Mouse (Mus musculus) neural tube, embryonic 15.5 days (tissue): Measurements from ENCODE around the gene Polr2i. TPM values are rescaled to one million over a fixed set of nuclear protein-coding genes. Genes with fewer than 3 reads are reported as not detected.
A peak's percentile ranks its signal among the peaks of the same experiment; 100 is the strongest.

Source experiments
- ATAC-seq: fragments of 200-750 bp; cut with Nextera tagmentation; 2 replicates; pipeline ENCODE4 v1.8.0; 2017; ENCODE audit warnings: mild to moderate bottlenecking, moderate TSS enrichment, moderate library complexity; ENCODE audit not compliant: low FRiP score
- H3K27ac ChIP-seq: fragments of 300-500 bp; sonication (generic); replicated peaks from 2 replicates; pipeline ENCODE4 v1.5.1; 2015; ENCODE audit warnings: mild to moderate bottlenecking, inconsistent platforms
- H3K27me3 ChIP-seq: fragments of 300-500 bp; sonication (generic); replicated peaks from 2 replicates; pipeline ENCODE4 v1.6.1; 2015; ENCODE audit warnings: inconsistent platforms
- H3K36me3 ChIP-seq: fragments of 300-500 bp; sonication (generic); 2 replicates; pipeline ENCODE4 v1.6.1; 2015; ENCODE audit warnings: inconsistent platforms
- H3K4me1 ChIP-seq: fragments of 300-500 bp; sonication (generic); 2 replicates; pipeline ENCODE4 v1.6.1; 2015; ENCODE audit warnings: inconsistent platforms
- H3K4me2 ChIP-seq: fragments of 300-500 bp; sonication (generic); 2 replicates; pipeline ENCODE4 v1.6.1; 2015; ENCODE audit warnings: inconsistent platforms, mild to moderate bottlenecking, moderate library complexity
- H3K4me3 ChIP-seq: fragments of 300-500 bp; sonication (generic); replicated peaks from 2 replicates; pipeline ENCODE4 v1.5.1; 2015; ENCODE audit warnings: mild to moderate bottlenecking, inconsistent platforms
- H3K9ac ChIP-seq: fragments of 300-500 bp; sonication (generic); replicated peaks from 2 replicates; pipeline ENCODE4 v1.6.1; 2015; ENCODE audit warnings: mild to moderate bottlenecking, inconsistent platforms
- H3K9me3 ChIP-seq: fragments of 300-500 bp; sonication (generic); replicated peaks from 2 replicates; pipeline ENCODE4 v1.6.1; 2016; ENCODE audit warnings: inconsistent platforms
- WGBS: fragments of 180-500 bp; shearing (Covaris S2); methylation state at CpG from one replicate; pipeline ENCODE4 v1.1.7; 2015; ENCODE audit warnings: mixed read lengths; 5-methylcytosine and 5-hydroxymethylcytosine counted together
- polyA plus RNA-seq: library from polyadenylated mRNA; unstranded; fragments of >200 nt; fragmentation: Nextera tagmentation; extraction: Ambion mirVana; gene quantifications from 2 replicates; pipeline ENCODE4 v1.2.1, GENCODE M21; 2015

Gene Polr2i
- polyA plus RNA-seq, 1 experiment from 2014 or later = 194 TPM

- no peak overlapping the region for H3K9ac ChIP-seq
- H3K27me3 ChIP-seq = no peaks in the 10 kb centered on the region
- H3K9me3 ChIP-seq = no peaks in the 10 kb centered on the region
- H3K36me3 ChIP-seq = no peaks in the 10 kb centered on the region
- ATAC-seq = no peak
- no peak overlapping the region for H3K4me2 ChIP-seq
- H3K27ac ChIP-seq = no peak overlapping the region
- H3K4me3 ChIP-seq = no peak overlapping the region
- H3K4me1 ChIP-seq = no peaks in the 10 kb centered on the region
- 19% methylated on average over 4 of the region's 4 CpGs for WGBS
Measured at GRCm38 (mm10) chr7:30211025-30211424, 20.7 kb upstream of the Polr2i start.

GRCm38 (mm10) chr7:30213881-30214280 is 17.9 kb upstream of the Polr2i start:
- Histone ChIP-seq H3K4me1 (peaks cover 7% of the 10 kb centered on the region), H3K4me2 (no peak overlapping the region), H3K36me3 (no peaks in the 10 kb centered on the region), H3K27ac (no peak overlapping the region), H3K4me3 (no peak overlapping the region), H3K9me3 (no peaks in the 10 kb centered on the region), H3K27me3 (no peaks in the 10 kb centered on the region), H3K9ac (no peak overlapping the region)
- ATAC-seq = no peak
- WGBS = 90% methylated on average over 3 of the region's 3 CpGs

DNA sequence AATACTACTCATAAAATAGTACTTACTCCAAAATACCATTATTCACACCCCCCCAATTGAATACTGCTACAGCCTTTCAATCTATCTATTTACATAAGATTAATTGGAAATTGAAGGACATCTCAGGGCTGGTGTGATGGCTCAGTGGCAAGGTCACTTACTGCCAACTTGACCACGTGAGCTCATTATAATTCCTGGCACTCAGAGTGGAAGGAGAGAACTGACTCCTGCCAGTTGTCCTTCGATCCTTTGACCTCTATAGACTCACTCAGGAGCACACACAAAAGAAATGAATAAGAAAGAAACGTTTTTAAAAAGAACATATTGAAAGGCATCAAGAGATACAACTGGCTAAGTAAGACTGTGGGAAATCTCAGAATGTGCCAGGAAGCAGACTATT is 15.9 kb upstream of the Polr2i start:
- no peak overlapping the region for H3K9ac ChIP-seq
- H3K4me2 ChIP-seq = no peak overlapping the region
- no peak overlapping the region for H3K27ac ChIP-seq
- H3K36me3 ChIP-seq = no peaks in the 10 kb centered on the region
- peaks cover 20% of the 10 kb centered on the region for H3K4me1 ChIP-seq
- no peaks in the 10 kb centered on the region for H3K27me3 ChIP-seq
- no peak overlapping the region for H3K4me3 ChIP-seq
- 89% methylated on average over 3 of the region's 3 CpGs for WGBS
- no peaks in the 10 kb centered on the region for H3K9me3 ChIP-seq
- ATAC-seq = no peak

DNA sequence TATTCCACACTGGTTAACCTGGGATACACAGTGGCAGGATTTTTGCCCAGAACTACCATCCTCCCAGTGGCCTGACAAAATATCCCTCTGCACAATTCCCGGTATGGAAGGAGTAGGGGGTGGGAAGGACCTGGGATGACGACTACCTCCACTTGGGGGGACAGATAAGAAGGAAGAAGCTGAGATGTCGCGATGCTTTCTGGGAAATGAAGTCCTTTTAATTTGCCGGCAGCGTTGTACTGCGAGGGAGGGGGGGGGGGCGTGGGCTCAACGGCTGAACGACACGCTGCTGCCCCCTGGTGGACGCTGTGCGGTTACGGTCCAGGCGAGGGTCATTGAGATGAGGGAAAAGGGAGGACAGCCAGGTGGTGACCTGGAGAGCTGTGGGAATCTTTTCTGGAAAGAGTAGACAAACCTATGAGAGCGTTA is 15.0 kb upstream of the Polr2i start:
- H3K9me3 ChIP-seq = no peaks in the 10 kb centered on the region
- no peaks in the 10 kb centered on the region for H3K36me3 ChIP-seq
- WGBS = 2% methylated on average over 15 of the region's 16 CpGs
- peaks cover 20% of the 10 kb centered on the region for H3K4me1 ChIP-seq
- peak; percentile 78 for ATAC-seq
- H3K4me3 ChIP-seq = peak overlapping the region; percentile 22; the same call in 1 of the 2 replicates
- H3K9ac ChIP-seq = peak overlapping the region; percentile 21; the same call in 1 of the 2 replicates
- peak overlapping the region; percentile 53 for H3K4me2 ChIP-seq
- H3K27ac ChIP-seq = peak overlapping the region; percentile 75
- no peaks in the 10 kb centered on the region for H3K27me3 ChIP-seq

DNA sequence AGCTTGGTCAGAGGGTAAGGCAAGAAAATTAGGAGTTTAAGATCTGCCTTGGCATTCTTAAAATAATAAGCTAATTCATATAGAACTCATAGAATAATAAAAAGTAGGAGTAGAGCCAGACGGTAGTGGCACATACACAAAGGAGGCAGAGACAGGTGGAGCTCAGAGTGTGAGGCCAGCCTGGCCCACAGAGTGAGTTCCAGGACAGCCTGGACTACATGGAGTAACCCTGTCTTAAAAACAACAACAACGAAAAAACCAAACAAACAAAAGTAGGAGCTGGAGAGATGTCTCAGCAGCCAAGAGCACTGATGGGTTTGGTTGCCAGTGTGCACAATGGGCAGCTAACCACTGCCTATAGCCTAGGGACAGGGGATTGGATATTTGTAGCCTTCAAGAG is 14.5 kb upstream of the Polr2i start:
- Histone ChIP-seq H3K9ac (no peak overlapping the region), H3K4me2 (peak overlapping the region; percentile 53; the same call in 1 of the 2 replicates), H3K4me3 (no peak overlapping the region), H3K27me3 (no peaks in the 10 kb centered on the region), H3K4me1 (peaks cover 20% of the 10 kb centered on the region), H3K27ac (no peak overlapping the region), H3K36me3 (no peaks in the 10 kb centered on the region), H3K9me3 (no peaks in the 10 kb centered on the region)
- WGBS = 82% methylated on average over 2 of the region's 2 CpGs
- 0 out of 2 replicates have a peak, but pooled peaks have one; percentile 34 for ATAC-seq

- no peaks in the 10 kb centered on the region for H3K27me3 ChIP-seq
- 4% methylated on average over 16 of the region's 16 CpGs for WGBS
- H3K4me2 ChIP-seq = peak overlapping the region; percentile 85
- peak overlapping the region; percentile 44 for H3K4me3 ChIP-seq
- peak; percentile 60 for ATAC-seq
- H3K9ac ChIP-seq = peak overlapping the region; percentile 57
- peak overlapping the region; percentile 76 for H3K27ac ChIP-seq
- peaks cover 20% of the 10 kb centered on the region for H3K4me1 ChIP-seq
- H3K36me3 ChIP-seq = peaks cover 13% of the 10 kb centered on the region
- H3K9me3 ChIP-seq = no peaks in the 10 kb centered on the region
Measured at GRCm38 (mm10) chr7:30219293-30220007, 12.3 kb upstream of the Polr2i start.

GRCm38 (mm10) chr7:30220008-30220356 is 11.8 kb upstream of the Polr2i start:
- peak overlapping the region; percentile 57 for H3K9ac ChIP-seq
- H3K4me1 ChIP-seq = peaks cover 20% of the 10 kb centered on the region
- no peak overlapping the region for H3K27ac ChIP-seq
- no peak for ATAC-seq
- no peaks in the 10 kb centered on the region for H3K9me3 ChIP-seq
- WGBS = 18% methylated on average over 11 of the region's 11 CpGs
- no peaks in the 10 kb centered on the region for H3K27me3 ChIP-seq
- peak overlapping the region; percentile 85 for H3K4me2 ChIP-seq
- peak overlapping the region; percentile 44 for H3K4me3 ChIP-seq
- H3K36me3 ChIP-seq = peaks cover 14% of the 10 kb centered on the region

DNA sequence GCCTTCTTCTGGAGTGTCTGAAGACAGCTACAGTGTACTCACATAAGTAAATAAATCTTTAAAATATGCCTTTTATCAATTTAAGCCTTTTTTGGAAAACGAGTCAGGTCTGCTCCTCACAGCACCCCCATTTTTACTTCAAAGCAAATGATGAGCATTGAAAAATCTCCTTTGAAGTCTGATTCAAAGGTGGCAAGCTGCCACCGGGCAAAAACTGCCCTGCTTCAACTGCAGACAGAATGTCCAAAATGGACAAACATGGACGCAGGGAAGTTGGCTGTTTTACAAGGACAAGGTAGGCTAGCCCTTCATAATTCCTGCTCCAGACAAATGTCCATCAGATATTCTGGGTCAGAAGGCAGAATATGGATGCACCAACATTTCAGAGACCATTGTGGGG is 10.3 kb upstream of the Polr2i start:
- Histone ChIP-seq H3K4me3 (no peak overlapping the region), H3K27ac (no peak overlapping the region), H3K4me1 (peaks cover 18% of the 10 kb centered on the region), H3K36me3 (peaks cover 25% of the 10 kb centered on the region), H3K9me3 (no peaks in the 10 kb centered on the region), H3K27me3 (no peaks in the 10 kb centered on the region), H3K4me2 (no peak overlapping the region), H3K9ac (no peak overlapping the region)
- ATAC-seq = no peak
- 90% methylated on average over 3 of the region's 3 CpGs for WGBS

DNA sequence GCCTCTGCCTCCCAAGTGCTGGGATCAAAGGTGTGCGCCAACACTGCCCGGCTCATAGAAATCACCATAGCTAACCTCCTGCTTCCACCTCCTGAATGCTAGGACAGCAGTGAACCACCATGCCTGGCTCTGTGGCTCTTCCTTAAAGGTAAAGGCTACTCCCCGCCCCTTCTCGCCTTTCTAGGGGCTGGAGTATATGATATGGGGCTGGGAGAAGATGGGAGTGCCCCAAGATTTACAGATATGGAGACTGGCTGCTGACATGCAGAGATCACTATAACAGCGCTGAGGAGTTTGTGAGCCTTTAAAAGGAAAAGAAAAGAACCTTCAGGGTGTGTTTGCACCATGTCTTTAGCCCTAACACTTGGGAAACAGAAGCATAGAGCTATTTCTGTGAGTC is 9.5 kb upstream of the Polr2i start:
- H3K4me1 ChIP-seq = peaks cover 13% of the 10 kb centered on the region
- H3K9ac ChIP-seq = no peak overlapping the region
- no peak overlapping the region for H3K4me2 ChIP-seq
- 97% methylated on average over 5 of the region's 5 CpGs for WGBS
- ATAC-seq = no peak
- no peaks in the 10 kb centered on the region for H3K9me3 ChIP-seq
- H3K27ac ChIP-seq = no peak overlapping the region
- H3K27me3 ChIP-seq = no peaks in the 10 kb centered on the region
- H3K36me3 ChIP-seq = peaks cover 33% of the 10 kb centered on the region
- H3K4me3 ChIP-seq = no peak overlapping the region

DNA sequence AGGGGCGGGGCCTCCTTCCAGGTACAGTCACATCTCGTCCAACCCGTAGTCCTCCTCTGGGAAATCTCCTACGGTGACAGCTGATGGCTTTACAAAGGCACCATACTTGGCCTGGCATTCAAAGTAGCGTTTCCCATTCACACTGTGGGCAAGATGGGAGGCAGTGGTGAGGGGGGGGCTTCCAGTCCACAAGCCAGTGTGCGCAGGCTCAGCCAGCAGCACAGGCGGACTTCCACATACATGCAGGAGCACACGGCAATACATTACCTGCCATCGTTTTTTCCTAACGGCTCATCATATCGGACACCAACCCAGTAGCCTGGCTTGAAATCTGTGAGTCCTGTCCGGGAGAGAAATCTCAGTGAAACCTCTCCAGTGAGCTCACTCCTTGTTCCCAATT is 7.5 kb upstream of the Polr2i start:
- Histone ChIP-seq H3K4me3 (no peak overlapping the region), H3K27ac (no peak overlapping the region), H3K27me3 (no peaks in the 10 kb centered on the region), H3K4me2 (no peak overlapping the region), H3K4me1 (peaks cover 9% of the 10 kb centered on the region), H3K36me3 (peaks cover 43% of the 10 kb centered on the region), H3K9me3 (no peaks in the 10 kb centered on the region), H3K9ac (no peak overlapping the region)
- 93% methylated on average over 12 of the region's 12 CpGs for WGBS
- ATAC-seq = no peak

GRCm38 (mm10) chr7:30231328-30231668 is 450 bp upstream of the Polr2i start:
- Histone ChIP-seq H3K27ac (peak overlapping the region; percentile 98), H3K36me3 (peaks cover 41% of the 10 kb centered on the region), H3K4me3 (peak overlapping the region; percentile 80), H3K9me3 (no peaks in the 10 kb centered on the region), H3K9ac (peak overlapping the region; percentile 63), H3K4me2 (peak overlapping the region; percentile 84), H3K27me3 (no peaks in the 10 kb centered on the region), H3K4me1 (peaks cover 28% of the 10 kb centered on the region)
- peak; percentile 48 for ATAC-seq
- 0% methylated on average over 16 of the region's 16 CpGs for WGBS

GRCm38 (mm10) chr7:30232631-30233148 is 942 bp downstream of the Polr2i start:
- H3K9ac ChIP-seq = peak overlapping the region; percentile 72
- H3K27me3 ChIP-seq = no peaks in the 10 kb centered on the region
- peak overlapping the region; percentile 68 for H3K4me2 ChIP-seq
- H3K4me3 ChIP-seq = peak overlapping the region; percentile 80
- peak; percentile 15; the same call in 1 of the 2 replicates for ATAC-seq
- peaks cover 28% of the 10 kb centered on the region for H3K36me3 ChIP-seq
- 4% methylated on average over 24 of the region's 24 CpGs for WGBS
- H3K9me3 ChIP-seq = no peaks in the 10 kb centered on the region
- peak overlapping the region; percentile 98 for H3K27ac ChIP-seq
- peaks cover 28% of the 10 kb centered on the region for H3K4me1 ChIP-seq
